9 mouse cellular contexts compared by ENCODE assay signal in the genomic region with DNA sequence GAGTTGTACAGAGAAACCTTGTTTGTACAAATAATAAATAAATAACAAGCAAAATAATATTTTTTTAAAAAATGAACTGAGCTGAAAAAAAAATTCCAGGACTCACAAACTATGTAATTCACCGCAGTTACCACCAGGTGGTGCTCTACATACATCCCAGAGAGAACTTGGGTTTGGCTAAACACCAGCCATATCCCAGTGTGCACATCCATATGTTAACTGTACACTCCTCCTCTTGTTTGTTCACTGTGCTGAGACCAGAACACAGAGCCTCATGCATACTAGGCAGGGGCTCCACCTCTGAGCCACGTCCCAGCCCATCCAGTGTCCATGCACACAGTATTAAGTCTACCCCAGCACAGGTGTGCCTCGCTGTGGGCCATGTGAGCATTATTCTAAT. TPM values are rescaled to one million over a fixed set of nuclear protein-coding genes. Genes with fewer than 3 reads are reported as not detected.
DNase-seq lines count a peak whose midpoint lies in the region; ATAC-seq and TF ChIP-seq lines count a peak whose summit lies in the region.
"Had no signal": no experiment of that assay in that cellular context is flagged by ENCODE, and none has a peak within 500 bp of the region (broad histone marks: within the 10 kb centered on the region; RNA-seq: fewer than 3 reads in every experiment).

No protein-coding gene starts in this region.

- no peak for TF ChIP-seq EP300 in CH12.LX (IDR thresholded peaks at IDR 0.05; ENCODE audit: low read length)

- TF ChIP-seq CTCF in CH12.LX (conservative IDR thresholded peaks at IDR 0.05 in 1 of 2, IDR thresholded peaks at IDR 0.05 in 1 of 2; ENCODE audit: low read depth in 2 of 2, low read length in 2 of 2): peak; percentile 87 to 89

- H3K9me3 ChIP-seq in CH12.LX (replicated peaks; ENCODE audit: low read length): no peaks in the 10 kb centered on the region
- H3K9me3 ChIP-seq in hindbrain, embryonic 10.5 days: no peaks in the 10 kb centered on the region
- no peaks in the 10 kb centered on the region for H3K9me3 ChIP-seq in midbrain, embryonic 10.5 days (replicated peaks)
- H3K9me3 ChIP-seq in stomach, embryonic 14.5 days (ENCODE audit: control insufficient read depth, low read depth, low read length): no peaks in the 10 kb centered on the region
- H3K9me3 ChIP-seq: limb, embryonic 12.5 days had no signal

- TF ChIP-seq RAD21 in CH12.LX (IDR thresholded peaks at IDR 0.05; ENCODE audit: low read depth, low read length): peak; percentile 87

- no peaks in the 10 kb centered on the region; the same call in 1 of the 2 replicates for H3K79me2 ChIP-seq in CH12.LX (replicated peaks; ENCODE audit: control insufficient read depth, extremely low read depth, insufficient read depth, poor library complexity, severe bottlenecking)

- no peak for TF ChIP-seq POLR2A in CH12.LX (IDR thresholded peaks at IDR 0.05; ENCODE audit: low read depth, low read length)

- in situ Hi-C loops in CH12.LX (cut with MboI; ENCODE audit: low pct_ligation_motif_present, low pct_unique_long_range_greater_than_20kb, low sequenced_read_pairs): loop anchor here (5.0 kb wide), 1 partner anchor 36 kb away; a partner anchor contains a TSS

- no peak overlapping the region for H3K4me3 ChIP-seq in CH12.LX (replicated peaks in 1 of 3; ENCODE audit: low read depth in 2 of 3, low read length in 2 of 3, poor library complexity in 1 of 3)
- no peak overlapping the region for H3K4me3 ChIP-seq in hindbrain, embryonic 10.5 days
- no peak overlapping the region for H3K4me3 ChIP-seq in midbrain, embryonic 10.5 days
- no peak overlapping the region for H3K4me3 ChIP-seq in stomach, embryonic 14.5 days (ENCODE audit: low read depth, low read length)
- H3K4me3 ChIP-seq: limb, embryonic 12.5 days had no signal

- H3K4me1 ChIP-seq in CH12.LX (ENCODE audit: control insufficient read depth in 1 of 2, insufficient read depth in 2 of 2): no peaks in the 10 kb centered on the region
- H3K4me1 ChIP-seq in hindbrain, embryonic 10.5 days (replicated peaks): no peaks in the 10 kb centered on the region
- no peaks in the 10 kb centered on the region for H3K4me1 ChIP-seq in midbrain, embryonic 10.5 days
- H3K4me1 ChIP-seq in stomach, embryonic 14.5 days (ENCODE audit: control insufficient read depth, insufficient read depth, low read length): no peaks in the 10 kb centered on the region

- no peak overlapping the region for H3K4me2 ChIP-seq in CH12.LX (ENCODE audit: insufficient read depth, low read depth, poor library complexity, severe bottlenecking)
- H3K4me2 ChIP-seq in stomach, embryonic 14.5 days (replicated peaks; ENCODE audit: low read depth, low read length): no peak overlapping the region
- H3K4me2 ChIP-seq: limb, embryonic 12.5 days had no signal

- DNase-seq in cerebellum, adult 11 months: peak; percentile 42
- DNase-seq in CH12.LX (ENCODE audit: extremely low read depth): peak; percentile 69
- DNase-seq in cerebellum, adult 9-11 months: peak; percentile 47
- peak; percentile 53 for DNase-seq in hindbrain, embryonic 10.5 days (ENCODE audit: low spot score)
- DNase-seq in layer of hippocampus, postnatal 14 days (ENCODE audit: low spot score in 2 of 2): peak; percentile 19 to 60
- peak; percentile 45 for DNase-seq in midbrain, embryonic 10.5 days (ENCODE audit: low spot score)

- dilution Hi-C loops in CH12.LX (cut with MboI; ENCODE audit: extremely low pct_ligation_motif_present, extremely low pct_unique_long_range_greater_than_20kb, low sequenced_read_pairs): no loop called here

- no peak for ATAC-seq in cerebellum, adult (ENCODE audit: insufficient number of reproducible peaks, low FRiP score, low TSS enrichment)
- ATAC-seq in stomach, embryonic 14.5 days (ENCODE audit: insufficient number of reproducible peaks, insufficient read depth, low FRiP score, low read depth): 0 out of 2 replicates have a peak, but pooled peaks have one; percentile 47

- H3K9ac ChIP-seq in CH12.LX (ENCODE audit: insufficient read depth, low read depth): no peak overlapping the region
- H3K9ac ChIP-seq in stomach, embryonic 14.5 days (replicated peaks; ENCODE audit: low read depth, low read length): no peak overlapping the region
- H3K9ac ChIP-seq: limb, embryonic 12.5 days had no signal

- no peak overlapping the region for H3K27ac ChIP-seq in CH12.LX (ENCODE audit: insufficient read depth, low read depth)
- H3K27ac ChIP-seq in hindbrain, embryonic 10.5 days: no peak overlapping the region
- H3K27ac ChIP-seq in midbrain, embryonic 10.5 days (replicated peaks): no peak overlapping the region
- H3K27ac ChIP-seq in stomach, embryonic 14.5 days (ENCODE audit: low read length): no peak overlapping the region
- H3K27ac ChIP-seq: limb, embryonic 12.5 days had no signal

- no peaks in the 10 kb centered on the region for H3K27me3 ChIP-seq in CH12.LX (replicated peaks)
- no peaks in the 10 kb centered on the region for H3K27me3 ChIP-seq in hindbrain, embryonic 10.5 days (ENCODE audit: insufficient read depth, poor library complexity, severe bottlenecking)
- no peaks in the 10 kb centered on the region for H3K27me3 ChIP-seq in midbrain, embryonic 10.5 days (ENCODE audit: low read depth, poor library complexity, severe bottlenecking)
- no peaks in the 10 kb centered on the region for H3K27me3 ChIP-seq in stomach, embryonic 14.5 days (ENCODE audit: control insufficient read depth, insufficient read depth, low read length)
- H3K27me3 ChIP-seq: limb, embryonic 12.5 days had no signal

- peaks cover 48 to 89% of the 10 kb centered on the region in 2 experiments for H3K36me3 ChIP-seq in CH12.LX (replicated peaks in 1 of 2; ENCODE audit: control insufficient read depth in 1 of 2, insufficient read depth in 1 of 2, low read length in 1 of 2)
- H3K36me3 ChIP-seq in hindbrain, embryonic 10.5 days: peaks cover 70% of the 10 kb centered on the region
- peaks cover 63% of the 10 kb centered on the region for H3K36me3 ChIP-seq in midbrain, embryonic 10.5 days
- peaks cover 34% of the 10 kb centered on the region for H3K36me3 ChIP-seq in stomach, embryonic 14.5 days (ENCODE audit: control insufficient read depth, insufficient read depth, low read length)

- 54% methylated on average over 3 of the region's 3 CpGs for WGBS in hindbrain, embryonic 10.5 days
- 54% methylated on average over 3 of the region's 3 CpGs for whole genome bisulfite sequencing in midbrain, embryonic 10.5 days
- 52% methylated on average over 3 of the region's 3 CpGs for WGBS in stomach, embryonic 14.5 days

TF ChIP-seq in CH12.LX, 34 proteins besides CTCF, POLR2A, EP300 and RAD21:
- TF ChIP-seq NRF1 (IDR thresholded peaks at IDR 0.05; ENCODE audit: low read depth, low read length): no peak
- TF ChIP-seq ZNF384 (IDR thresholded peaks at IDR 0.05; ENCODE audit: low read depth, low read length): peak; percentile 86
- TF ChIP-seq SMC3 (IDR thresholded peaks at IDR 0.05; ENCODE audit: low read depth, low read length): peak; percentile 79
- TF ChIP-seq ZKSCAN1 (IDR thresholded peaks at IDR 0.05; ENCODE audit: borderline replicate concordance, low read depth, low read length): no peak
TF ChIP-seq in CH12.LX: peak in this region for 2.

RNA-seq across cellular contexts. Expression of a gene that starts 7.9 kb away (rescaled TPM):
- total RNA-seq in CH12.LX (2012; rRNA removed) (232 and 234 TPM in 2 replicates), CH12.LX (2014; rRNA removed) (202 and 213 TPM in 2 replicates)
- 167 and 180 TPM in 2 replicates for polyA plus RNA-seq in CH12.LX (2012; ENCODE audit: insufficient read length, low read depth)
- 277 and 316 TPM in 2 replicates for polyA plus RNA-seq in hindbrain, embryonic 10.5 days (2016; fragmentation: Nextera tagmentation; extraction: Ambion mirVana)
- 100 to 1,000 TPM; 337 to 357 TPM for total RNA-seq in layer of hippocampus, postnatal 14 days (2021)
- 278 and 281 TPM in 2 replicates for polyA plus RNA-seq in midbrain, embryonic 10.5 days (2016; fragmentation: Nextera tagmentation; extraction: Ambion mirVana)
- 274 and 282 TPM in 2 replicates for polyA plus RNA-seq in stomach, embryonic 14.5 days (2014; fragmentation: Nextera tagmentation; extraction: Ambion mirVana)

RNA-seq across cellular contexts. Expression of a gene that starts 24.4 kb away (rescaled TPM):
- total RNA-seq in CH12.LX (2012; rRNA removed) (not detected in 2 replicates), CH12.LX (2014; rRNA removed) (not detected in 2 replicates)
- 0.21 TPM in 1 of 2 replicates, not detected in the other for polyA plus RNA-seq in CH12.LX (2012; ENCODE audit: insufficient read length, low read depth)
- polyA plus RNA-seq in hindbrain, embryonic 10.5 days (2016; fragmentation: Nextera tagmentation; extraction: Ambion mirVana): not detected in 2 replicates
- total RNA-seq in layer of hippocampus, postnatal 14 days (2021): not detected
- not detected in 2 replicates for polyA plus RNA-seq in midbrain, embryonic 10.5 days (2016; fragmentation: Nextera tagmentation; extraction: Ambion mirVana)
- polyA plus RNA-seq in stomach, embryonic 14.5 days (2014; fragmentation: Nextera tagmentation; extraction: Ambion mirVana): not detected in 2 replicates
- polyA plus RNA-seq: limb, embryonic 12.5 days had no signal

RNA-seq across cellular contexts. Expression of a gene that starts 35.0 kb away (rescaled TPM):
- total RNA-seq in CH12.LX (2012; rRNA removed) (147 and 174 TPM in 2 replicates), CH12.LX (2014; rRNA removed) (115 TPM in 2 replicates)
- polyA plus RNA-seq in CH12.LX (2012; ENCODE audit: insufficient read length, low read depth): 191 and 245 TPM in 2 replicates
- 28.8 and 31.6 TPM in 2 replicates for polyA plus RNA-seq in hindbrain, embryonic 10.5 days (2016; fragmentation: Nextera tagmentation; extraction: Ambion mirVana)
- 1 to 10 TPM; 5.5 to 5.8 TPM for total RNA-seq in layer of hippocampus, postnatal 14 days (2021)
- 40.1 and 40.4 TPM in 2 replicates for polyA plus RNA-seq in midbrain, embryonic 10.5 days (2016; fragmentation: Nextera tagmentation; extraction: Ambion mirVana)
- polyA plus RNA-seq in stomach, embryonic 14.5 days (2014; fragmentation: Nextera tagmentation; extraction: Ambion mirVana): 36.7 and 39.0 TPM in 2 replicates
